Mouse (Mus musculus) c-Kit-positive CD71-positive TER-119-positive erythroid progenitor cells, embryonic 14.5 days (primary cell): ENCODE measurements around the gene Tceal8.
A peak's percentile ranks its signal among the peaks of the same experiment; 100 is the strongest.
"Not testable (repeated sequence)": the region's sequence is repeated elsewhere in the genome, so short reads cannot be mapped to it uniquely, and the experiment has no call there.

ENCODE experiments used
- DNase-seq: peaks from one replicate; pipeline ENCODE4 v3.0.0-alpha.2; 2013; ENCODE audit warnings: low spot score

Gene Tceal8

GRCm38 (mm10) chrX:136172118-136172551 lies at the start of gene Tceal8:
TSS of gene Tceal8 (minus strand) at chrX:136172342.
- peak; percentile 82 for DNase-seq

- no peak for DNase-seq
These were observed 44.2 kb upstream of the Tceal8 start for GRCm38 (mm10) chrX:136216303-136216702.

GRCm38 (mm10) chrX:136214729-136215677 lies 42.9 kb upstream of the Tceal8 start, which contains the start of the genes Tceal7 and Bex1:
TSS of gene Tceal7 (plus strand) at chrX:136214779.
TSS of gene Bex1 (minus strand) at chrX:136215513.
- DNase-seq, result not testable (repeated sequence)

- DNase-seq, result no peak
These were observed 41.3 kb upstream of the Tceal8 start for GRCm38 (mm10) chrX:136213396-136213795.

GRCm38 (mm10) chrX:136204406-136204805 lies 32.3 kb upstream of the Tceal8 start:
- no peak for DNase-seq

GRCm38 (mm10) chrX:136203664-136204066 lies 31.5 kb upstream of the Tceal8 start, which contains the start of gene Tceal5:
TSS of gene Tceal5 (minus strand) at chrX:136203876.
- DNase-seq, result no peak

GRCm38 (mm10) chrX:136203257-136203656 lies 31.1 kb upstream of the Tceal8 start:
- DNase-seq, result no peak

GRCm38 (mm10) chrX:136196873-136197272 lies 24.7 kb upstream of the Tceal8 start:
- peak; percentile 48 for DNase-seq

- DNase-seq, result no peak
These were observed 23.2 kb upstream of the Tceal8 start for GRCm38 (mm10) chrX:136195193-136195944.

GRCm38 (mm10) chrX:136183107-136183506 lies 11.0 kb upstream of the Tceal8 start:
- DNase-seq, result no peak

GRCm38 (mm10) chrX:136180897-136181553 lies 8.9 kb upstream of the Tceal8 start:
- no peak for DNase-seq

GRCm38 (mm10) chrX:136172786-136173185 lies 644 bp upstream of the Tceal8 start:
- DNase-seq, result peak; percentile 12

- DNase-seq, result peak; percentile 42
These were observed 689 bp downstream of the Tceal8 start for GRCm38 (mm10) chrX:136171189-136172117.

GRCm38 (mm10) chrX:136170625-136171024 lies 1.5 kb downstream of the Tceal8 start:
- peak; percentile 47 for DNase-seq

- DNase-seq, result no peak
These were observed 27.9 kb downstream of the Tceal8 start for GRCm38 (mm10) chrX:136144195-136144594.

GRCm38 (mm10) chrX:136143711-136144110 lies 28.4 kb downstream of the Tceal8 start:
- DNase-seq, result no peak

GRCm38 (mm10) chrX:136141385-136141784 lies 30.8 kb downstream of the Tceal8 start:
- no peak for DNase-seq

- not testable (repeated sequence) for DNase-seq
These were observed 32.5 kb downstream of the Tceal8 start for GRCm38 (mm10) chrX:136139640-136140004.

- DNase-seq, result not testable (repeated sequence)
These were observed 33.1 kb downstream of the Tceal8 start, which contains the start of gene Bex4 for GRCm38 (mm10) chrX:136138827-136139639. TSS of gene Bex4 (plus strand) at chrX:136138996.

GRCm38 (mm10) chrX:136135559-136135958 lies 36.6 kb downstream of the Tceal8 start:
- peak; percentile 65 for DNase-seq
